Mouse (Mus musculus) bone marrow, adult 2 months (tissue): ENCODE measurements at regions not wholly inside any gene's neighbourhood (a gene's known extent, or its start where the extent isn't known, plus 50 kb on each side); places are given as distances from the start of the nearest gene placed in this dataset.
"Not testable (repeated sequence)": the region's sequence is repeated elsewhere in the genome, so short reads cannot be mapped to it uniquely, and the experiment has no call there.

Experiments
- H3K27ac ChIP-seq: fragments of 200-500 bp; 2 replicates; pipeline ENCODE4 v1.5.1; 2012; ENCODE audit warnings: low read depth, mild to moderate bottlenecking, control low read depth, inconsistent platforms, low read length; ENCODE audit not compliant: control insufficient read depth, poor library complexity, insufficient read depth
- H3K4me1 ChIP-seq: fragments of 200-500 bp; 2 replicates; pipeline ENCODE4 v1.6.1; 2011; ENCODE audit warnings: low read length; ENCODE audit not compliant: control insufficient read depth, insufficient read depth
- H3K4me3 ChIP-seq: fragments of 200-500 bp; replicated peaks from 2 replicates; pipeline ENCODE3; 2011; ENCODE audit warnings: mild to moderate bottlenecking, low read depth, low read length, control low read depth; ENCODE audit not compliant: control insufficient read depth
- CTCF ChIP-seq: fragments of 200-500 bp; IDR thresholded peaks from 2 replicates; pipeline ENCODE4 v1.5.1; 2011; ENCODE audit warnings: low read length, control low read depth; ENCODE audit not compliant: control insufficient read depth, insufficient read depth
- POLR2A ChIP-seq: fragments of 200-500 bp; IDR thresholded peaks from 2 replicates; pipeline ENCODE4 v1.6.1; 2011; ENCODE audit warnings: low read depth, mild to moderate bottlenecking, control low read depth, low read length, borderline replicate concordance; ENCODE audit not compliant: control insufficient read depth
- WGBS: fragments of 180-500 bp; shearing (Covaris S2); methylation state at CpG from one replicate; pipeline ENCODE4 v1.1.7; 2018; 5-methylcytosine and 5-hydroxymethylcytosine counted together

DNA sequence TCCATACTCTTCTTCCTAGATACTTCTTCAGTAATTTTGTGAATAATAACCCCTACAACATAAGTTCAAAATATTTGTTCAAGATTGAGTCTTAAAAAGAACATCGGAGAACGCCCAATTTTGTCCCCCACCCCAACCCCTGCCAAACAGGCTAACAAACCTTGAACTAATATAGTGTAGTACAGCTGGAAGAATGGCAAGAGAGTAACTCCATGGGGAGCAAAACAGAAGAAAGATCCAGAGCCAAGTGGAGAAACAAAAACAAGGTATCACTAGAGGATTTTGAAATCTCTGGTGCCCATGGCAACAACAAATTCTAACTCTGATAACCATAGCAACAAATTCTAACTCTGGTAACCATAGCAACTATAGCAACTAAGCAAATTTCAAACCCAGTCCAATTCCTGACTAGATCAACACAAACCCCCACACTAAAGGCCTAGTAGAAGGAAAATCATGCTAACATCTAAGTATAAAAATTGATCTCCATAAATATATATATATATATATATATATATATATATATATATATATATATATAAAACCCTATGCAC lies 74.2 kb upstream of the Magee2 start:
- Histone ChIP-seq H3K27ac (no peak overlapping the region), H3K4me3 (no peak overlapping the region), H3K4me1 (no peaks in the 10 kb centered on the region)
- TF ChIP-seq CTCF (no peak), POLR2A (no peak)
- 98% methylated on average over 2 of the region's 2 CpGs for WGBS

- WGBS, result 75% methylated on average over 2 of the region's 2 CpGs
- Histone ChIP-seq H3K27ac (no peak overlapping the region), H3K4me1 (no peaks in the 10 kb centered on the region), H3K4me3 (no peak overlapping the region)
- no peak for TF ChIP-seq POLR2A
- no peak for TF ChIP-seq CTCF
Observed at GRCm38 (mm10) chrX:104951587-104951986, 94.5 kb upstream of the Magee2 start.

GRCm38 (mm10) chrX:104952809-104953208 lies 95.7 kb upstream of the Magee2 start:
- WGBS, result 75% methylated on average over 4 of the region's 5 CpGs
- not testable (repeated sequence) for H3K4me3 ChIP-seq, H3K27ac ChIP-seq, H3K4me1 ChIP-seq

DNA sequence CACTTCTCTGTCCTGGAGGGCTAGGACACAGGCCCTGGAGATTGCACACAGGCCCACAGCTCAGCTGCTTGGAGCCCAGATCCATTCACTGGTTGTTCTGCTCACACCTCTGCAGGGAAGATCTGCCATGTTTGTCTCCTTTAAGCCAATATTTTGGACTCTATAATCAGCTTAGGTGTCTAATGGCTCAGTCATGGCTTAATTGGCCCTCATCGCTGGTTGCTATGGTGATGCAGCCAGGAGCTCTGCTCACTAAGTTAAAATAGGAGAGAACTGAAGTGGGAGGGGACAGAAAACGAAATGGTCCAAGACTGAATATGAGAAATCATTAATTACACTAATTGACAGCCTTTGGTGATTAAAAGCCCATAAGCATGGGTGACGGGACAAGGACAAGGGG lies 96.3 kb upstream of the Magee2 start:
- not testable (repeated sequence) for H3K27ac ChIP-seq, H3K4me1 ChIP-seq, H3K4me3 ChIP-seq
- WGBS, result 85% methylated on average over 1 of the region's 3 CpGs

GRCm38 (mm10) chrX:104978432-104978831 lies 101.1 kb upstream of the Pbdc1 start:
- TF ChIP-seq CTCF (no peak), POLR2A (no peak)
- 76% methylated on average over 2 of the region's 2 CpGs for WGBS

DNA sequence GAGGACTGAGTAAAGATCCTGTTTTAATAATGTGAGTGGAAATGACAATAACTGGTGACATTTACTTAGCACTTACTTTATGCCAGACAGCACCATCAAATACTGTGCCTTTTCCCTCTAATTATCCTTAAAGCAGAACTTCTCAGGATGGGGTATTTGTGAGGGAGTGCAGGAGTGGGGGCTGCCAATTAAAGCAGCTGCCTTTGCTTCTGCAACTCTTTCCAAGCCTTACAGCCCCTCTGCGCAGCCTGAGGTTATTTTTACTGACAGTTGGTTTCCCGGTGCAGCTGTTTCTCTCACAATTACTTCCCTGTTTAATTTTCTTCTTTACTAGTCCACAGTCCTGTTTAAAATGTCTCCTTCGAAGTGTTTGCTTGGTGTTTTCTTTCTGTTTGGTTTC lies 76.3 kb upstream of the Pbdc1 start:
- H3K4me1 ChIP-seq, result no peaks in the 10 kb centered on the region
- 8% methylated on average over 3 of the region's 3 CpGs for WGBS
- H3K27ac ChIP-seq, result no peak overlapping the region
- no peak overlapping the region for H3K4me3 ChIP-seq
- no peak for TF ChIP-seq POLR2A
- TF ChIP-seq CTCF, result no peak

More at GRCm38 (mm10) chrX:104978432-104978831, 101.1 kb upstream of the Pbdc1 start:
- no peaks in the 10 kb centered on the region for H3K4me1 ChIP-seq
- no peak overlapping the region for H3K4me3 ChIP-seq
- no peak overlapping the region for H3K27ac ChIP-seq

- 15% methylated on average over 2 of the region's 2 CpGs for WGBS
- Histone ChIP-seq H3K4me1 (no peaks in the 10 kb centered on the region), H3K27ac (no peak overlapping the region), H3K4me3 (no peak overlapping the region)
- TF ChIP-seq POLR2A (no peak), CTCF (0 out of 2 replicates have a peak, but pooled peaks have one; percentile 6)
Observed at GRCm38 (mm10) chrX:105006445-105006844, 73.1 kb upstream of the Pbdc1 start.
